Mouse (Mus musculus) hindbrain, embryonic 10.5 days (tissue): ENCODE data around the gene Wdr45. TPM values are rescaled to one million over a fixed set of nuclear protein-coding genes. Genes with fewer than 3 reads are reported as not detected.
"Not testable (repeated sequence)": the region's sequence is repeated elsewhere in the genome, so short reads cannot be mapped to it uniquely, and the experiment has no call there.

Source experiments
- DNase-seq: peaks from one replicate; pipeline ENCODE4 v3.0.0-alpha.2; 2017; ENCODE audit warnings: low spot score
- H3K27ac ChIP-seq: fragments of 300-500 bp; sonication (generic); 2 replicates; pipeline ENCODE4 v1.5.1; 2016; ENCODE audit warnings: mild to moderate bottlenecking, moderate library complexity
- H3K27me3 ChIP-seq: fragments of 300-500 bp; sonication (generic); 2 replicates; pipeline ENCODE4 v1.6.1; 2016; ENCODE audit warnings: mild to moderate bottlenecking; ENCODE audit not compliant: poor library complexity, insufficient read depth, severe bottlenecking
- H3K36me3 ChIP-seq: fragments of 300-500 bp; sonication (generic); 2 replicates; pipeline ENCODE4 v1.6.1; 2016; ENCODE audit warnings: mild to moderate bottlenecking, moderate library complexity
- H3K4me1 ChIP-seq: fragments of 300-500 bp; sonication (generic); replicated peaks from 2 replicates; pipeline ENCODE4 v1.6.1; 2016; ENCODE audit warnings: mild to moderate bottlenecking
- H3K4me3 ChIP-seq: fragments of 300-500 bp; sonication (generic); 2 replicates; pipeline ENCODE4 v1.5.1; 2016; ENCODE audit warnings: mild to moderate bottlenecking, moderate library complexity
- H3K9me3 ChIP-seq: fragments of 300-500 bp; sonication (generic); 2 replicates; pipeline ENCODE4 v1.6.1; 2016; ENCODE audit warnings: mild to moderate bottlenecking, moderate library complexity
- WGBS: fragments of 180-500 bp; shearing (Covaris S2); methylation state at CpG from one replicate; pipeline ENCODE4 v1.1.7; 2016; 5-methylcytosine and 5-hydroxymethylcytosine counted together
- polyA plus RNA-seq: library from polyadenylated mRNA; unstranded; fragments of >200 nt; fragmentation: Nextera tagmentation; extraction: Ambion mirVana; gene quantifications from 2 replicates; pipeline ENCODE4 v1.2.1, GENCODE M21; 2016

Gene Wdr45
- polyA plus RNA-seq, result 19.5 and 23.7 TPM in 2 replicates

- DNase-seq, result peak; percentile 90
- Histone ChIP-seq H3K4me3 (peak within 1 kb of the TSS; percentile 50), H3K27ac (peak within 1 kb of the TSS; percentile 86)
- not testable (repeated sequence) for H3K4me1 ChIP-seq, H3K9me3 ChIP-seq, H3K36me3 ChIP-seq, H3K27me3 ChIP-seq
- 15% methylated on average over 57 of the region's 60 CpGs for WGBS
These were observed at the start of gene Wdr45 for GRCm38 (mm10) chrX:7714135-7714899. Gene Wdr45, plus strand, starts transcription at chrX:7714333.

- no peak for DNase-seq
- Histone ChIP-seq H3K27me3 (no peaks in the 10 kb centered on the region), H3K4me3 (no peak overlapping the region), H3K4me1 (no peaks in the 10 kb centered on the region), H3K9me3 (no peaks in the 10 kb centered on the region), H3K36me3 (peaks cover 12% of the 10 kb centered on the region), H3K27ac (no peak overlapping the region)
- 94% methylated on average over 11 of the region's 11 CpGs for WGBS
These were observed 49.3 kb upstream of the Wdr45 start for GRCm38 (mm10) chrX:7664791-7665190.

- WGBS, result 75% methylated on average over 21 of the region's 21 CpGs
- no peak for DNase-seq
- Histone ChIP-seq H3K27ac (no peak overlapping the region), H3K27me3 (no peaks in the 10 kb centered on the region), H3K9me3 (0 out of 2 replicates have a peak, but pooled peaks cover 3% of the 10 kb centered on the region), H3K4me3 (no peak overlapping the region), H3K4me1 (0 out of 2 replicates have a peak, but pooled peaks cover 7% of the 10 kb centered on the region), H3K36me3 (peaks cover 12% of the 10 kb centered on the region)
These were observed 48.2 kb upstream of the Wdr45 start for GRCm38 (mm10) chrX:7665739-7666502.

- Histone ChIP-seq H3K4me3 (peak overlapping the region; percentile 53), H3K27ac (peak overlapping the region; percentile 82), H3K4me1 (0 out of 2 replicates have a peak, but pooled peaks cover 11% of the 10 kb centered on the region), H3K9me3 (0 out of 2 replicates have a peak, but pooled peaks cover 4% of the 10 kb centered on the region), H3K36me3 (peaks cover 12% of the 10 kb centered on the region), H3K27me3 (peaks cover 14% of the 10 kb centered on the region)
- WGBS, result 15% methylated on average over 19 of the region's 19 CpGs
- DNase-seq, result peak; percentile 57
These were observed 43.7 kb upstream of the Wdr45 start for GRCm38 (mm10) chrX:7670390-7670881.

- 23% methylated on average over 36 of the region's 36 CpGs for WGBS
- H3K27ac ChIP-seq, result peak within 1 kb of the TSS; percentile 82
- 0 out of 2 replicates have a peak, but pooled peaks cover 11% of the 10 kb centered on the region for H3K4me1 ChIP-seq
- H3K36me3 ChIP-seq, result peaks cover 12% of the 10 kb centered on the region
- peak within 1 kb of the TSS; percentile 53 for H3K4me3 ChIP-seq
- H3K27me3 ChIP-seq, result peaks cover 14% of the 10 kb centered on the region
- peak; percentile 33 for DNase-seq
- H3K9me3 ChIP-seq, result 0 out of 2 replicates have a peak, but pooled peaks cover 4% of the 10 kb centered on the region
These were observed 43.1 kb upstream of the Wdr45 start, which contains the start of gene Plp2 for GRCm38 (mm10) chrX:7670921-7671623. Gene Plp2, minus strand, starts transcription at chrX:7671390.

- 0 out of 2 replicates have a peak, but pooled peaks cover 4% of the 10 kb centered on the region for H3K9me3 ChIP-seq
- no peak for DNase-seq
- H3K27ac ChIP-seq, result no peak overlapping the region
- 55% methylated on average over 6 of the region's 6 CpGs for WGBS
- H3K4me3 ChIP-seq, result no peak overlapping the region
- peaks cover 5% of the 10 kb centered on the region; the same call in 1 of the 2 replicates for H3K36me3 ChIP-seq
- H3K4me1 ChIP-seq, result 0 out of 2 replicates have a peak, but pooled peaks cover 11% of the 10 kb centered on the region
- H3K27me3 ChIP-seq, result peaks cover 14% of the 10 kb centered on the region
These were observed 41.4 kb upstream of the Wdr45 start for GRCm38 (mm10) chrX:7672739-7673138.

- DNase-seq, result no peak
- Histone ChIP-seq H3K27me3 (peaks cover 14% of the 10 kb centered on the region), H3K27ac (no peak overlapping the region), H3K9me3 (0 out of 2 replicates have a peak, but pooled peaks cover 4% of the 10 kb centered on the region), H3K4me1 (0 out of 2 replicates have a peak, but pooled peaks cover 11% of the 10 kb centered on the region), H3K36me3 (peaks cover 3% of the 10 kb centered on the region; the same call in 1 of the 2 replicates), H3K4me3 (peak overlapping the region; percentile 34; the same call in 1 of the 2 replicates)
- 38% methylated on average over 12 of the region's 12 CpGs for WGBS
These were observed 40.4 kb upstream of the Wdr45 start for GRCm38 (mm10) chrX:7673578-7674281.

GRCm38 (mm10) chrX:7674284-7675000 lies 39.7 kb upstream of the Wdr45 start:
- Histone ChIP-seq H3K27ac (0 out of 2 replicates have a peak overlapping the region, but pooled peaks have one; percentile 40), H3K4me3 (peak overlapping the region; percentile 34), H3K9me3 (0 out of 2 replicates have a peak, but pooled peaks cover 4% of the 10 kb centered on the region), H3K27me3 (peaks cover 14% of the 10 kb centered on the region), H3K4me1 (0 out of 2 replicates have a peak, but pooled peaks cover 11% of the 10 kb centered on the region), H3K36me3 (no peaks in the 10 kb centered on the region)
- 39% methylated on average over 28 of the region's 28 CpGs for WGBS
- DNase-seq, result no peak

GRCm38 (mm10) chrX:7675001-7675380 lies 39.1 kb upstream of the Wdr45 start:
- Histone ChIP-seq H3K9me3 (0 out of 2 replicates have a peak, but pooled peaks cover 4% of the 10 kb centered on the region), H3K4me1 (0 out of 2 replicates have a peak, but pooled peaks cover 11% of the 10 kb centered on the region), H3K27ac (0 out of 2 replicates have a peak overlapping the region, but pooled peaks have one; percentile 40), H3K4me3 (peak overlapping the region; percentile 34), H3K27me3 (peaks cover 14% of the 10 kb centered on the region), H3K36me3 (no peaks in the 10 kb centered on the region)
- 34% methylated on average over 10 of the region's 10 CpGs for WGBS
- DNase-seq, result peak; percentile 6

GRCm38 (mm10) chrX:7678986-7679385 lies 35.1 kb upstream of the Wdr45 start:
- H3K27ac ChIP-seq, result no peak overlapping the region
- WGBS, result 44% methylated on average over 3 of the region's 3 CpGs
- 0 out of 2 replicates have a peak, but pooled peaks cover 4% of the 10 kb centered on the region for H3K4me1 ChIP-seq

More at GRCm38 (mm10) chrX:7678986-7679385, 35.1 kb upstream of the Wdr45 start:
- peaks cover 4% of the 10 kb centered on the region; the same call in 1 of the 2 replicates for H3K27me3 ChIP-seq
- H3K9me3 ChIP-seq, result no peaks in the 10 kb centered on the region
- no peak for DNase-seq
- H3K36me3 ChIP-seq, result no peaks in the 10 kb centered on the region
- no peak overlapping the region for H3K4me3 ChIP-seq
